Mouse (Mus musculus): ENCODE measurements around the gene Gfm2.

DNA sequence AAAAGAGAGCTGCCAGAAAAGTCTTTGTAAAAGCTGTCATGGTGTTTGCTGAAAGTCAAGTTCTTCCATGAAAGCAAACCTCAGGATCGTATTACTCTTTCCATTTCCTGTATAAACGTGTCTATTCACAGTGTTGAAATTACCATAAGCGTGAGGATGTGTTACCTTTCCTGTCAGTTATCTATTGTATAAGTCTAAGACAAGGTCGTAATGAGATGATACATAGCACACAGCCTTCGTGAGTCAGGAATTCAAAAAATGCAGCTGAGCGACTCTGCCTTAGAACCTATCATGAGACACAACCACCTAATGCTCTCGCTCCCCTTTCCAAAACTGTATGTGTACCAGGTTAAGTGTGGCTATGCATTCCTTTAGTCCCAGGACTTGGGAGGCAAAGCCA is 63.3 kb downstream of the Gfm2 start:
- TF ChIP-seq CTCF (IDR thresholded peaks at IDR 0.05; ENCODE audit: borderline replicate concordance, control insufficient read depth, extremely low read depth, insufficient read depth, low read length, poor library complexity) (no peak), POLR2A (IDR thresholded peaks at IDR 0.05; ENCODE audit: control insufficient read depth, extremely low read depth, insufficient read depth, low read length, poor library complexity) (no peak)

Data from thymus, adult 2 months (tissue).